Mouse (Mus musculus): ENCODE measurements around the gene Lrrfip2. TPM values are rescaled to one million over a fixed set of nuclear protein-coding genes. Genes with fewer than 3 reads are reported as not detected.

Gene Lrrfip2
- total RNA-seq, 2 experiments from 2014 or later = 55.1 to 55.9 TPM

- no peak for DNase-seq (ENCODE audit: low spot score in 2 of 2)
These were observed 94.0 kb downstream of the Lrrfip2 start for GRCm38 (mm10) chr9:111211122-111212041.

- DNase-seq (ENCODE audit: low spot score in 2 of 2) = no peak
These were observed 96.1 kb downstream of the Lrrfip2 start for GRCm38 (mm10) chr9:111213501-111213900.

GRCm38 (mm10) chr9:111216424-111216823 lies 99.0 kb downstream of the Lrrfip2 start:
- DNase-seq (ENCODE audit: low spot score in 2 of 2) = no peak

- no peak for DNase-seq (ENCODE audit: low spot score in 2 of 2)
These were observed 103.2 kb downstream of the Lrrfip2 start for GRCm38 (mm10) chr9:111220551-111221080.

GRCm38 (mm10) chr9:111221580-111221979 lies 104.2 kb downstream of the Lrrfip2 start:
- DNase-seq (ENCODE audit: low spot score in 2 of 2) = no peak

- DNase-seq (ENCODE audit: low spot score in 2 of 2) = no peak
These were observed 106.0 kb downstream of the Lrrfip2 start for GRCm38 (mm10) chr9:111223406-111223805.

- no peak for DNase-seq (ENCODE audit: low spot score in 2 of 2)
These were observed 111.1 kb downstream of the Lrrfip2 start for GRCm38 (mm10) chr9:111228446-111228845.

GRCm38 (mm10) chr9:111234701-111235100 lies 117.3 kb downstream of the Lrrfip2 start:
- DNase-seq (ENCODE audit: low spot score in 2 of 2) = no peak

- DNase-seq (ENCODE audit: low spot score in 2 of 2) = no peak
These were observed 120.3 kb downstream of the Lrrfip2 start for GRCm38 (mm10) chr9:111237726-111238125.

GRCm38 (mm10) chr9:111239821-111240220 lies 122.4 kb downstream of the Lrrfip2 start:
- DNase-seq (ENCODE audit: low spot score in 2 of 2) = no peak

GRCm38 (mm10) chr9:111243384-111243783 lies 126.0 kb downstream of the Lrrfip2 start:
- no peak for DNase-seq (ENCODE audit: low spot score in 2 of 2)

- DNase-seq (ENCODE audit: low spot score in 2 of 2) = no peak
These were observed 128.2 kb downstream of the Lrrfip2 start for GRCm38 (mm10) chr9:111245546-111245945.

- no peak for DNase-seq (ENCODE audit: low spot score in 2 of 2)
These were observed 130.4 kb downstream of the Lrrfip2 start for GRCm38 (mm10) chr9:111247682-111248246.

- DNase-seq (ENCODE audit: low spot score in 2 of 2) = no peak
These were observed 134.9 kb downstream of the Lrrfip2 start for GRCm38 (mm10) chr9:111252161-111252869.

GRCm38 (mm10) chr9:111260360-111260985 lies 143.1 kb downstream of the Lrrfip2 start:
- DNase-seq (ENCODE audit: low spot score in 2 of 2) = no peak

- no peak for DNase-seq (ENCODE audit: low spot score in 2 of 2)
These were observed 144.0 kb downstream of the Lrrfip2 start for GRCm38 (mm10) chr9:111261356-111261755.

GRCm38 (mm10) chr9:111267998-111268397 lies 150.6 kb downstream of the Lrrfip2 start:
- DNase-seq (ENCODE audit: low spot score in 2 of 2) = no peak

- DNase-seq (ENCODE audit: low spot score in 2 of 2) = no peak
These were observed 153.2 kb downstream of the Lrrfip2 start for GRCm38 (mm10) chr9:111270606-111271005.

- peak in 1 of 2 experiments; percentile 38 for DNase-seq (ENCODE audit: low spot score in 2 of 2)
These were observed 153.7 kb downstream of the Lrrfip2 start for GRCm38 (mm10) chr9:111271056-111271433.

- peak; percentile 92 to 93 for DNase-seq (ENCODE audit: low spot score in 2 of 2)
These were observed 154.2 kb downstream of the Lrrfip2 start, which contains the start of the genes Mlh1 and Epm2aip1 for GRCm38 (mm10) chr9:111271434-111272160. Gene Mlh1, minus strand, starts transcription at chr9:111271791. Gene Epm2aip1, plus strand, starts transcription at chr9:111271929.

Measured in adrenal gland, postnatal 4 days (tissue).